Mouse (Mus musculus): Measurements from ENCODE around the gene Spo11.

Spo11 gene

GRCm38 (mm10) chr2:173000921-173001320, 23.4 kb downstream of the Spo11 start:
- no peak for DNase-seq (ENCODE audit: low spot score in 2 of 2)

- DNase-seq (ENCODE audit: low spot score in 2 of 2), result no peak
Observed at GRCm38 (mm10) chr2:173003737-173004136, 26.2 kb downstream of the Spo11 start.

GRCm38 (mm10) chr2:173010220-173010717, 32.8 kb downstream of the Spo11 start:
- no peak for DNase-seq (ENCODE audit: low spot score in 2 of 2)

GRCm38 (mm10) chr2:173011440-173011839, 33.9 kb downstream of the Spo11 start:
- DNase-seq (ENCODE audit: low spot score in 2 of 2), result no peak

GRCm38 (mm10) chr2:173014741-173015287, 37.3 kb downstream of the Spo11 start:
- DNase-seq (ENCODE audit: low spot score in 2 of 2), result no peak

GRCm38 (mm10) chr2:173017940-173018339, 40.4 kb downstream of the Spo11 start:
- no peak for DNase-seq (ENCODE audit: low spot score in 2 of 2)

- no peak for DNase-seq (ENCODE audit: low spot score in 2 of 2)
Observed at GRCm38 (mm10) chr2:173018618-173019017, 41.1 kb downstream of the Spo11 start.

- DNase-seq (ENCODE audit: low spot score in 2 of 2), result no peak
Observed at GRCm38 (mm10) chr2:173019322-173019721, 41.8 kb downstream of the Spo11 start.

- peak; percentile 85 to 86 for DNase-seq (ENCODE audit: low spot score in 2 of 2)
Observed at GRCm38 (mm10) chr2:173019790-173020189, 42.3 kb downstream of the Spo11 start.

GRCm38 (mm10) chr2:173020430-173020829, 42.9 kb downstream of the Spo11 start, which contains the start of gene Rbm38:
TSS of gene Rbm38 (plus strand) at chr2:173020498.
- no peak for DNase-seq (ENCODE audit: low spot score in 2 of 2)

- DNase-seq (ENCODE audit: low spot score in 2 of 2), result peak; percentile 88 to 94
Observed at GRCm38 (mm10) chr2:173021633-173022055, 44.1 kb downstream of the Spo11 start.

- no peak for DNase-seq (ENCODE audit: low spot score in 2 of 2)
Observed at GRCm38 (mm10) chr2:173022056-173022681, 44.7 kb downstream of the Spo11 start.

GRCm38 (mm10) chr2:173022813-173023212, 45.3 kb downstream of the Spo11 start:
- DNase-seq (ENCODE audit: low spot score in 2 of 2), result no peak

GRCm38 (mm10) chr2:173023371-173023851, 45.9 kb downstream of the Spo11 start:
- no peak for DNase-seq (ENCODE audit: low spot score in 2 of 2)

- DNase-seq (ENCODE audit: low spot score in 2 of 2), result no peak
Observed at GRCm38 (mm10) chr2:173023966-173024365, 46.5 kb downstream of the Spo11 start.

- no peak for DNase-seq (ENCODE audit: low spot score in 2 of 2)
Observed at GRCm38 (mm10) chr2:173024392-173024791, 46.9 kb downstream of the Spo11 start.

- no peak for DNase-seq (ENCODE audit: low spot score in 2 of 2)
Observed at GRCm38 (mm10) chr2:173024938-173025337, 47.4 kb downstream of the Spo11 start.

- no peak for DNase-seq (ENCODE audit: low spot score in 2 of 2)
Observed at GRCm38 (mm10) chr2:173026286-173026685, 48.8 kb downstream of the Spo11 start.

- DNase-seq (ENCODE audit: low spot score in 2 of 2), result no peak
Observed at GRCm38 (mm10) chr2:173026688-173027131, 49.2 kb downstream of the Spo11 start.

- no peak for DNase-seq (ENCODE audit: low spot score in 2 of 2)
Observed at GRCm38 (mm10) chr2:173027169-173027823, 49.8 kb downstream of the Spo11 start.

GRCm38 (mm10) chr2:173027824-173028495, 50.5 kb downstream of the Spo11 start:
- DNase-seq (ENCODE audit: low spot score in 2 of 2), result no peak

GRCm38 (mm10) chr2:173028508-173029031, 51.1 kb downstream of the Spo11 start:
- DNase-seq (ENCODE audit: low spot score in 2 of 2), result no peak

All from urinary bladder, adult 18-20 months (tissue).